Mouse (Mus musculus) midbrain, embryonic 14.5 days (tissue): ENCODE data around the gene Kcna1. TPM values are rescaled to one million over a fixed set of nuclear protein-coding genes. Genes with fewer than 3 reads are reported as not detected.
A peak's percentile ranks its signal among the peaks of the same experiment; 100 is the strongest.

ENCODE experiments used
- ATAC-seq: fragments of 200-750 bp; cut with Nextera tagmentation; 2 replicates; pipeline ENCODE4 v1.8.0; 2017; ENCODE audit warnings: moderate number of reproducible peaks, moderate library complexity; ENCODE audit not compliant: low FRiP score, low TSS enrichment
- DNase-seq: peaks from one replicate; pipeline ENCODE4 v3.0.0-alpha.2; 2015
- H3K27ac ChIP-seq: fragments of 300-500 bp; sonication (generic); replicated peaks from 2 replicates; pipeline ENCODE4 v1.5.1; 2014; ENCODE audit warnings: mild to moderate bottlenecking, low read depth, low read length, moderate library complexity
- H3K27me3 ChIP-seq: fragments of 300-500 bp; sonication (generic); 2 replicates; pipeline ENCODE4 v1.6.1; 2014; ENCODE audit warnings: low read length, control low read depth, mixed read lengths; ENCODE audit not compliant: control insufficient read depth, insufficient read depth
- H3K36me3 ChIP-seq: fragments of 300-500 bp; sonication (generic); 2 replicates; pipeline ENCODE4 v1.6.1; 2014; ENCODE audit warnings: low read length, control low read depth; ENCODE audit not compliant: control insufficient read depth, insufficient read depth
- H3K4me1 ChIP-seq: fragments of 300-500 bp; sonication (generic); 2 replicates; pipeline ENCODE4 v1.6.1; 2014; ENCODE audit warnings: mild to moderate bottlenecking, antibody characterized with exemption, low read length, control low read depth; ENCODE audit not compliant: control insufficient read depth, insufficient read depth
- H3K4me2 ChIP-seq: fragments of 300-500 bp; sonication (generic); 2 replicates; pipeline ENCODE4 v1.6.1; 2014; ENCODE audit warnings: mild to moderate bottlenecking, low read length, moderate library complexity
- H3K4me3 ChIP-seq: fragments of 300-500 bp; sonication (generic); replicated peaks from 2 replicates; pipeline ENCODE4 v1.5.1; 2014; ENCODE audit warnings: low read depth, low read length
- H3K9ac ChIP-seq: fragments of 300-500 bp; sonication (generic); replicated peaks from 2 replicates; pipeline ENCODE4 v1.6.1; 2014; ENCODE audit warnings: mild to moderate bottlenecking, low read length, moderate library complexity
- H3K9me3 ChIP-seq: fragments of 300-500 bp; sonication (generic); 2 replicates; pipeline ENCODE4 v1.6.1; 2016; ENCODE audit warnings: low read length, control low read depth, mixed read lengths; ENCODE audit not compliant: control insufficient read depth
- WGBS: fragments of 180-500 bp; shearing (Covaris S2); extraction: QIAGEN DNeasy Blood & Tissue Kit; methylation state at CpG from one replicate; pipeline ENCODE4 v1.1.7; 2014; 5-methylcytosine and 5-hydroxymethylcytosine counted together
- polyA plus RNA-seq: library from polyadenylated mRNA; unstranded; fragments of >200 nt; fragmentation: Nextera tagmentation; extraction: Ambion mirVana; gene quantifications from 2 replicates; pipeline ENCODE4 v1.2.1, GENCODE M21; 2014

The Kcna1 gene
- 0.95 and 1.8 TPM in 2 replicates for polyA plus RNA-seq

DNA sequence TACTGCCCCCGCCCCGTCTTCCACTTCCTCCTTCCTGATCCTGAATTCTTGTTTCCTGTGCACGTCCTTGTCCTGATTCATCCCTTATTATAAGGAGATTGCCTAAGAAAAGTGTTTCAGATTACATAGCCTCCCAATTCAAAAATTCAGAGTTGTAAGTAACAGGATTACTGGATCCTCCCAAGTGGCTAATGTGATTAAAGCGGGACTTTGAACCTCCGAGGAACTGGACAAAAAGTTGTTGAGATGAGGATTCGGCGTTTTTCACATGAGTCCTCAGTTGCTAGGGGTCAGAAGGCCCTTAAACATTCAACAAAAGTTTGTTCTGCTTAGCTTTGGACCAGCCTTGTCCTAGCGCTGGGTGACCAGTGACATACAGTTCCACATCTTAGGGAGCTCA, at the start of gene Kcna1:
TSS of gene Kcna1 (minus strand) at position 4 of the 400 bp plus-strand sequence.
- ATAC-seq: no peak
- Histone ChIP-seq H3K4me1 (peaks cover 26% of the 10 kb centered on the region), H3K4me2 (peak within 1 kb of the TSS; percentile 100), H3K36me3 (no peaks in the 10 kb centered on the region), H3K9ac (peak within 1 kb of the TSS; percentile 64), H3K27ac (no peak within 1 kb of the TSS), H3K9me3 (no peaks in the 10 kb centered on the region), H3K4me3 (peak within 1 kb of the TSS; percentile 61), H3K27me3 (peaks cover 44% of the 10 kb centered on the region)
- WGBS: 8% methylated on average over 8 of the region's 8 CpGs
- DNase-seq: no peak

DNA sequence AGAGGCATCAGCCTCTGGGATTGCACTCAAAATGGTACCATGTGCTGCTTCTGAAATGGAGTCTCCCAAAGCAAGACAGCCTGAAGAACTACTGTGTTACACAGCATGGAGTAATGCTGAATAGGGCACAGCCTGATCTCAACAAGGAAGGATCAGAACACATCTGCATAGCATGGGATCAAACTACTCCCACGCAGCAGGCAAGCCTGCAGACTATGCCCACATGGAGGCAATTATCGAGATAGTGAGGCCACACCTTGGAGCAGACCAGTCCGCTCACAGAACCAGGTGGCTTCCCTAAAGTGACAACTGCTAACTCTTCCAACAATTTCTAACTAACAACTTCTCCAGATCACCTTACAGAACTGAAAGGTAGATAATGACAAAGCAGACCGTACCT, 40.9 kb upstream of the Kcna1 start:
- WGBS: 84% methylated on average over 4 of the region's 4 CpGs
- H3K4me2 ChIP-seq: no peak overlapping the region
- no peak overlapping the region for H3K9ac ChIP-seq
- no peak overlapping the region for H3K4me3 ChIP-seq
- no peaks in the 10 kb centered on the region for H3K36me3 ChIP-seq
- no peaks in the 10 kb centered on the region for H3K4me1 ChIP-seq
- no peak overlapping the region for H3K27ac ChIP-seq
- H3K9me3 ChIP-seq: no peaks in the 10 kb centered on the region
- DNase-seq (no peak), ATAC-seq (no peak)
- no peaks in the 10 kb centered on the region for H3K27me3 ChIP-seq

- WGBS: 74% methylated on average over 3 of the region's 3 CpGs
Measured at GRCm38 (mm10) chr6:126685135-126685534, 39.0 kb upstream of the Kcna1 start.

DNA sequence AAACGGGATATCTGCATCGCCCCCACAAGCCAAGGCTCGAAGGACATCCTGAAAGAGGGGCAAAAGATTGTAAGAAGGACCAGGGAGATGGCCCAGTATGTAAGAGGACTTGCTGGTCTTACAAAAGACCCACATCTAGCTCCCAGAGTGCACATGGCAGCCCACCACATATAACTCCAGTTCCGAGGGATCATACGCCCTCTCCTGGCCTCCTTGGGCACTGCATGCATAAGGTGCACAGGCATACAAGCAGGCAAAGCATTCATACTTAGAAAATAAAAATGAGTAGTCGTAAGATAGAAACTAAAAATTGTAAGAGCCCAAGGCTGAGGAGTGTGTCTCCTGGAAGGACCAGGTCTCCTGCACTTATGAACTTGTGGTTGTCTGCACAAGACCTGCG, 32.8 kb upstream of the Kcna1 start:
- DNase-seq: peak; percentile 37
- H3K27me3 ChIP-seq: no peaks in the 10 kb centered on the region
- no peaks in the 10 kb centered on the region for H3K4me1 ChIP-seq

More at GRCm38 (mm10) chr6:126685135-126685534, 39.0 kb upstream of the Kcna1 start:
- Histone ChIP-seq H3K4me2 (no peak overlapping the region), H3K27me3 (no peaks in the 10 kb centered on the region), H3K36me3 (no peaks in the 10 kb centered on the region), H3K4me1 (no peaks in the 10 kb centered on the region), H3K4me3 (no peak overlapping the region), H3K27ac (no peak overlapping the region), H3K9ac (no peak overlapping the region), H3K9me3 (no peaks in the 10 kb centered on the region)
- DNase-seq (no peak), ATAC-seq (no peak)

GRCm38 (mm10) chr6:126667001-126667400, 20.8 kb upstream of the Kcna1 start:
- ATAC-seq: no peak
- WGBS: 93% methylated on average over 5 of the region's 5 CpGs

More for the DNA sequence above, 32.8 kb upstream of the Kcna1 start:
- 66% methylated on average over 7 of the region's 7 CpGs for WGBS
- H3K4me2 ChIP-seq: no peak overlapping the region
- H3K36me3 ChIP-seq: no peaks in the 10 kb centered on the region
- no peak for ATAC-seq
- H3K9ac ChIP-seq: no peak overlapping the region
- H3K9me3 ChIP-seq: no peaks in the 10 kb centered on the region
- no peak overlapping the region for H3K27ac ChIP-seq
- H3K4me3 ChIP-seq: no peak overlapping the region

GRCm38 (mm10) chr6:126666091-126666490, 19.9 kb upstream of the Kcna1 start:
- WGBS: 10% methylated on average over 6 of the region's 6 CpGs
- DNase-seq (peak; percentile 17), ATAC-seq (no peak)
- H3K27me3 ChIP-seq: no peaks in the 10 kb centered on the region
- no peak overlapping the region for H3K27ac ChIP-seq
- no peak overlapping the region for H3K9ac ChIP-seq
- H3K4me2 ChIP-seq: no peak overlapping the region
- no peak overlapping the region for H3K4me3 ChIP-seq
- no peaks in the 10 kb centered on the region for H3K9me3 ChIP-seq
- 0 out of 2 replicates have a peak, but pooled peaks cover 3% of the 10 kb centered on the region for H3K4me1 ChIP-seq
- no peaks in the 10 kb centered on the region for H3K36me3 ChIP-seq

More at GRCm38 (mm10) chr6:126667001-126667400, 20.8 kb upstream of the Kcna1 start:
- Histone ChIP-seq H3K4me1 (0 out of 2 replicates have a peak, but pooled peaks cover 3% of the 10 kb centered on the region), H3K9ac (no peak overlapping the region), H3K9me3 (no peaks in the 10 kb centered on the region), H3K36me3 (no peaks in the 10 kb centered on the region), H3K4me3 (no peak overlapping the region), H3K27ac (no peak overlapping the region), H3K4me2 (no peak overlapping the region), H3K27me3 (no peaks in the 10 kb centered on the region)
- no peak for DNase-seq

- Histone ChIP-seq H3K27ac (no peak overlapping the region), H3K4me2 (no peak overlapping the region), H3K9me3 (no peaks in the 10 kb centered on the region), H3K4me1 (0 out of 2 replicates have a peak, but pooled peaks cover 6% of the 10 kb centered on the region), H3K4me3 (no peak overlapping the region), H3K36me3 (no peaks in the 10 kb centered on the region), H3K9ac (no peak overlapping the region), H3K27me3 (no peaks in the 10 kb centered on the region)
- DNase-seq: peak; percentile 38
- no peak for ATAC-seq
- WGBS: 56% methylated on average over 3 of the region's 3 CpGs
Measured at GRCm38 (mm10) chr6:126664569-126664968, 18.4 kb upstream of the Kcna1 start.

DNA sequence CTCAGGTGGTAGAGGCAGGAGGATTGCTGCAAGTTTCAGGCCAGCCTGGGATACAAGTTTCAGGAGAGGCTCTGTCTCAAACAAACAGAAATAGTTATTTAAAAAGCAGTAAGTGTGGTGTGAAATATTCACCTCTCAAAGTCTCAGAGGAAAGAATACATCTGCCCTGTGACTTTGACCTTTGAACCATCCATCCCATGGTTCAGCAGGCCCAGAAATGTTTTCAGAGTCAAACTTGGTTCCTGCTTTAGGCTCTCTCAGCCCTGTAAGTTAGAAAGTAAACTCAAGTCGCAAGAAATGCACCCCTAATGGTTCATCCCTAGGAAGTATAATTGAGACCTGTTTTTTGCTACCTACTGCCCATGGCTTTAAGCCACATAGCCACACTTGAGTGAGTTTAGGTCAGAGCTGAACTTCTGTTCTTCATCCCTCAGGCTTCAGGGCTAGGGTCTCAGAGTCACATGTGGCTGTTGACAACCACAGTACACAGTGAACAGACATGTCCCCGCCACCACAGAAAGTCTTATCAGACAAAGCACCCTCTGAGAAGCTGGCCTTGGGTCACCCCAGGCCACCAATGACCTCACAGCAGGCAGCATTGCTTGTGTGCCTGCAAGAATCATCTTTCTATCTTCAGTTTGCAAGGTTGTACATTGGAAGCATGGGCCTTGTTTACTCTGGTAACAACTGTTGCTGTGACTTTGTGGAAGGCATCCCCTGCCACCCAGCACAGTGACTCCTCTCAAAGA, 11.6 kb upstream of the Kcna1 start:
- no peak overlapping the region for H3K4me2 ChIP-seq
- H3K4me3 ChIP-seq: no peak overlapping the region
- H3K27ac ChIP-seq: no peak overlapping the region
- H3K9me3 ChIP-seq: no peaks in the 10 kb centered on the region
- H3K9ac ChIP-seq: no peak overlapping the region
- H3K4me1 ChIP-seq: 0 out of 2 replicates have a peak, but pooled peaks cover 2% of the 10 kb centered on the region
- no peak for DNase-seq
- no peaks in the 10 kb centered on the region for H3K36me3 ChIP-seq
- 82% methylated on average over 2 of the region's 2 CpGs for WGBS
- ATAC-seq: no peak
- no peaks in the 10 kb centered on the region for H3K27me3 ChIP-seq

- ATAC-seq: no peak
- no peak overlapping the region for H3K4me3 ChIP-seq
- H3K36me3 ChIP-seq: no peaks in the 10 kb centered on the region
- no peak overlapping the region for H3K27ac ChIP-seq
- no peak overlapping the region for H3K9ac ChIP-seq
- H3K4me1 ChIP-seq: no peaks in the 10 kb centered on the region
- no peak overlapping the region for H3K4me2 ChIP-seq
- H3K9me3 ChIP-seq: no peaks in the 10 kb centered on the region
- WGBS: 88% methylated on average over 7 of the region's 7 CpGs
- DNase-seq: no peak
- H3K27me3 ChIP-seq: no peaks in the 10 kb centered on the region
Measured at GRCm38 (mm10) chr6:126653561-126653960, 7.4 kb upstream of the Kcna1 start.
